Mouse (Mus musculus): ENCODE data around the gene Setmar. TPM values are rescaled to one million over a fixed set of nuclear protein-coding genes. Genes with fewer than 3 reads are reported as not detected.

Setmar gene
- polyA plus RNA-seq (2017; shearing (Covaris generic)) = 4.3 TPM

DNA sequence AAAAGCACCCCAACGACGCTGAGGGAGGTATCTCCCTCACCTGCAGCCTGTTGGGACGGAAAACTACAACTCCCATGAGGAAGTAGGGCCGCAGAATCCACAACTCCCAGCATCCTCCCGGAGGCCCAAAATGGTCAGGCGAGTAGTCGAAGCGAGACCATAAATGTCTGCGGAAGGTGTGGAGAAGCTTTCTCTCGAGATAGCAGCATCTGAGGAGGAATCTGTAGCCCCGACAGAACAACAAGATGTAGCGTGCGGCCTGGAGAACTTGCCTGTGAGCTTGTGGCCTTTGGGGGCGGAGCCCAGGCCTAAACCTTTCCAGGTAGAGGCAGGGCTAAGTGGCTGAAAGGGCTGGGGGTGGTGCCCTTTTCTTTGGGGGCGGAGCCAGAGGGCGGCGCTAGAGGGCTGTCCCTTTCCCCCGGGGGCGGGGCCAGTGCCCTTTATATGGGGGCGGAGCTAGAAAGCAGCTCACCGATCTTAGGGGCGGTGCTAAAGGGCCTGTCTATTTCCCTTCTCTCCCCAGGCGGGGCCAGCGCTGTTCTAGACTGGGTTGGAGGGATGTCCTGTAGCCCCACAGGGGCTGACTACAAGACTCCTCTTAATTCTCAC is at the start of gene Setmar:
TSS of gene Setmar (plus strand) at position 128 of the 609 bp plus-strand sequence.

Other genes with a start within 250 kb of the Setmar start
- 6.0 TPM for gene Sumf1, start 120.5 kb downstream of the Setmar start, polyA plus RNA-seq (2017; shearing (Covaris generic))
- gene Itpr1, start 148.1 kb downstream of the Setmar start, polyA plus RNA-seq (2017; shearing (Covaris generic)) = 29.6 TPM